Mouse (Mus musculus) C2C12 (cell line): ENCODE results near the gene Tmem230.

Experiments
- CEBPB ChIP-seq: IDR thresholded peaks from one replicate; pipeline ENCODE4 v1.6.1; 2011; ENCODE audit warnings: low read depth, mild to moderate bottlenecking, control low read depth, moderate library complexity
- CTCF ChIP-seq: IDR thresholded peaks from one replicate; pipeline ENCODE4 v1.5.1; 2011; ENCODE audit not compliant: control insufficient read depth, insufficient read depth, insufficient read length
- FOSL1 ChIP-seq: IDR thresholded peaks from one replicate; pipeline ENCODE4 v1.8.0; 2011; ENCODE audit warnings: mild to moderate bottlenecking, low read length; ENCODE audit not compliant: poor library complexity, insufficient read depth, severe bottlenecking
- MAX ChIP-seq: IDR thresholded peaks from one replicate; pipeline ENCODE4 v1.6.1; 2011; ENCODE audit warnings: mild to moderate bottlenecking, control low read depth
- MYOD1 ChIP-seq: IDR thresholded peaks from one replicate; pipeline ENCODE4 v1.6.1; 2011; ENCODE audit warnings: low read depth; ENCODE audit not compliant: control insufficient read depth, insufficient read length
- MYOG ChIP-seq: IDR thresholded peaks from one replicate; pipeline ENCODE4 v1.6.1; 2011; ENCODE audit not compliant: control insufficient read depth, insufficient read length; ENCODE audit errors: extremely low read depth
- USF1 ChIP-seq: IDR thresholded peaks from one replicate; pipeline ENCODE4 v1.6.1; 2011; ENCODE audit warnings: low read depth, mild to moderate bottlenecking, control low read depth, moderate library complexity

DNA sequence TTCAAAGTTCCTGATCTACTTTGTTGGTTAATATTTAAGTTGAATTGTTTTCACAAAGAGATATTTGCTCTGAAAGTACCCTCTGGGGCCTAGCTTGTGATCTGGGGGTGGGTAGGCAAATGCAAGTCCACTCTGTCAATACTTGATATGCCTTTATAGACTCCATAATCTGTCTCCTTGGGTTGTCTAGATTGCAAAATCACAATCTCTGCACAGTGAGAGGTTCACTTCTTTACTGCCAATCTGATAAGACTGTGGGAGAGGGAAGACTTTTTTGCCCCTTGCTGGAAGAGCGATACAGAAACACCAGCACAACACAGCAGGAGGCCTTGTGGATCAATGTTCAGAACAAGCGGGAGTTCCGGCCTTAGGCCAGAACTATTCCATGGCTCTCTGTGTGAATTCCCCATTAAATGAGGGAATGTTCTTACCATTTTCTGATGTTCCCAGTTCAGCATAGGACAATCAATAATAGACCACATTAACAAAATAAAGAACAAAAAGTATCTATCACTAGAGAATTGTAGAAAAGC, 15.1 kb downstream of the Tmem230 start:
- no peak for TF ChIP-seq CTCF
- TF ChIP-seq CEBPB: no peak
- no peak for TF ChIP-seq MYOD1
- TF ChIP-seq MYOG: no peak
- no peak for TF ChIP-seq USF1
- no peak for TF ChIP-seq MAX
- no peak for TF ChIP-seq FOSL1
